20 mouse cellular contexts compared by ENCODE assay signal in the genomic region with DNA sequence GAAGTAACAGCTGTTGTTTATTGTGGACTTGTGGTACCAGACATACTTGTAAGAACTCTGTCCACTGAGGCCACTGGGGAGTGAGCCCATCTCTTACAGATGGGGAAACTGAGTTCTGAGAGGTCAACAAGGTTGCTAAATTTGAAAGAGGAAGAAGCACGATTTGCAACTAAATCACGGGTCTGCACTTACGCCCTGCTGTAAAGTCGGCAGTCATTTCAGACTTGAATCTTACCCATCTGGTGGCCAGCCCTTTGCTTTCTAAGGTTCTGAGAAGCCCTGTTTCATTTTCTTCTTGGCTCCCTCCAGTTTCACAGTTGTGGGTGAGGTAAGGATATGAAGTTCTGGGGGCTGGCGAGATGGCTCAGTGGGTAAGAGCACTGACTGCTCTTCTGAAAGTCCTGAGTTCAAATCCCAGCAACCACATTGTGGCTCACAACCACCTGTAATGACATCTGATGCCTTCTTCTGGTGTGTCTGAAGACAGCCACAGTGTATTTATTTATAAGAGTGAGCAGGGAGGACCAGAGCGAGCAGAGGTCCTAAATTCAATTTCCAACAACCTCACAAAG. TPM values are rescaled to one million over a fixed set of nuclear protein-coding genes. Genes with fewer than 3 reads are reported as not detected.
DNase-seq lines count a peak whose midpoint lies in the region; ATAC-seq and TF ChIP-seq lines count a peak whose summit lies in the region.
"Had no signal": no experiment of that assay in that cellular context is flagged by ENCODE, and none has a peak within 500 bp of the region (broad histone marks: within the 10 kb centered on the region; RNA-seq: fewer than 3 reads in every experiment).

No protein-coding gene starts in this region.

- no peaks in the 10 kb centered on the region for H3K27me3 ChIP-seq in CH12.LX (replicated peaks)
- H3K27me3 ChIP-seq in hindbrain, embryonic 12.5 days, result no peaks in the 10 kb centered on the region

- no peak for ATAC-seq in hindbrain, embryonic 12.5 days (ENCODE audit: low FRiP score)
- ATAC-seq: activated CD4-positive, CD25-positive, alpha-beta regulatory T cell, adult 4 months; CD4-positive, CD25-positive, alpha-beta regulatory T cell, adult 4 months; Patski had no signal

- no peak overlapping the region for H3K9ac ChIP-seq in CH12.LX (ENCODE audit: insufficient read depth, low read depth)
- H3K9ac ChIP-seq in hindbrain, embryonic 12.5 days, result no peak overlapping the region

- no peak overlapping the region for H3K27ac ChIP-seq in CH12.LX (ENCODE audit: insufficient read depth, low read depth)
- H3K27ac ChIP-seq in hindbrain, embryonic 12.5 days, result no peak overlapping the region

- no peaks in the 10 kb centered on the region for H3K9me3 ChIP-seq in CH12.LX (replicated peaks; ENCODE audit: low read length)
- no peaks in the 10 kb centered on the region for H3K9me3 ChIP-seq in hindbrain, embryonic 12.5 days (replicated peaks)
- H3K9me3 ChIP-seq: G1E had no signal

- peak; percentile 48; the same call in 1 of the 2 replicates for TF ChIP-seq EP300 in CH12.LX (IDR thresholded peaks at IDR 0.05; ENCODE audit: low read length)

- TF ChIP-seq CTCF in CH12.LX (conservative IDR thresholded peaks at IDR 0.05 in 1 of 2, IDR thresholded peaks at IDR 0.05 in 1 of 2; ENCODE audit: low read depth in 2 of 2, low read length in 2 of 2), result no peak

- in situ Hi-C loops in CH12.LX (cut with MboI; ENCODE audit: low pct_ligation_motif_present, low pct_unique_long_range_greater_than_20kb, low sequenced_read_pairs), result no loop called here

- no peaks in the 10 kb centered on the region for H3K36me3 ChIP-seq in CH12.LX (replicated peaks in 1 of 2; ENCODE audit: control insufficient read depth in 1 of 2, insufficient read depth in 1 of 2, low read length in 1 of 2)
- H3K36me3 ChIP-seq in hindbrain, embryonic 12.5 days, result no peaks in the 10 kb centered on the region
- H3K36me3 ChIP-seq: G1E had no signal

- no peak for TF ChIP-seq POLR2A in CH12.LX (IDR thresholded peaks at IDR 0.05; ENCODE audit: low read depth, low read length)

- H3K4me2 ChIP-seq in CH12.LX (ENCODE audit: insufficient read depth, low read depth, poor library complexity, severe bottlenecking), result no peak overlapping the region
- H3K4me2 ChIP-seq in hindbrain, embryonic 12.5 days (replicated peaks), result no peak overlapping the region

- WGBS in hindbrain, embryonic 12.5 days, result 91% methylated on average over 6 of the region's 6 CpGs

- H3K79me2 ChIP-seq in CH12.LX (replicated peaks; ENCODE audit: control insufficient read depth, extremely low read depth, insufficient read depth, poor library complexity, severe bottlenecking), result no peaks in the 10 kb centered on the region

- TF ChIP-seq RAD21 in CH12.LX (IDR thresholded peaks at IDR 0.05; ENCODE audit: low read depth, low read length), result no peak

- dilution Hi-C loops in CH12.LX (cut with MboI; ENCODE audit: extremely low pct_ligation_motif_present, extremely low pct_unique_long_range_greater_than_20kb, low sequenced_read_pairs), result no loop called here

- DNase-seq in A20 (ENCODE audit: low read depth, low spot score) (peak; percentile 50), CH12.LX (ENCODE audit: extremely low read depth) (no peak)
- DNase-seq in embryo, embryonic 10.5 days (ENCODE audit: low spot score), result no peak
- DNase-seq: adrenal gland, adult 2 months; adrenal gland, adult 8-10 months; adrenal gland, postnatal 10 days; adrenal gland, postnatal 14 days; adrenal gland, postnatal 25 days; adrenal gland, postnatal 36 days; B cell, adult 2 months; cerebellum, adult 11 months; cerebellum, adult 11-12 months; cerebellum, adult 18-20 months; cerebellum, adult 2 months; cerebellum, adult 8-10 months had no signal

- H3K4me1 ChIP-seq in CH12.LX (ENCODE audit: control insufficient read depth in 1 of 2, insufficient read depth in 2 of 2), result peaks cover 8 to 43% of the 10 kb centered on the region in 2 experiments
- no peaks in the 10 kb centered on the region for H3K4me1 ChIP-seq in hindbrain, embryonic 12.5 days

- no peak overlapping the region for H3K4me3 ChIP-seq in CH12.LX (replicated peaks in 1 of 3; ENCODE audit: low read depth in 2 of 3, low read length in 2 of 3, poor library complexity in 1 of 3)
- H3K4me3 ChIP-seq in hindbrain, embryonic 12.5 days, result no peak overlapping the region

TF ChIP-seq in CH12.LX, 34 proteins besides CTCF, POLR2A, EP300 and RAD21:
- peak; percentile 10; the same call in 1 of the 2 replicates for TF ChIP-seq ETS1 (conservative IDR thresholded peaks at IDR 0.05; ENCODE audit: low read depth, low read length)
- TF ChIP-seq POLR2AphosphoS2 (IDR thresholded peaks at IDR 0.05; ENCODE audit: low read depth, low read length), result no peak
- no peak for TF ChIP-seq CHD1 (IDR thresholded peaks at IDR 0.05; ENCODE audit: low read depth, low read length)
- TF ChIP-seq HCFC1 (IDR thresholded peaks at IDR 0.05; ENCODE audit: low read depth, low read length), result no peak
- TF ChIP-seq SMC3 (IDR thresholded peaks at IDR 0.05; ENCODE audit: low read depth, low read length), result no peak; the same call in 1 of the 2 replicates
- TF ChIP-seq USF2 (conservative IDR thresholded peaks at IDR 0.05; ENCODE audit: low read depth, low read length), result no peak
- peak; percentile 97 for TF ChIP-seq TBP (conservative IDR thresholded peaks at IDR 0.05; ENCODE audit: low read depth, low read length)
- TF ChIP-seq NELFE (IDR thresholded peaks at IDR 0.05; ENCODE audit: low read depth, low read length), result no peak
- no peak for TF ChIP-seq CHD2 (IDR thresholded peaks at IDR 0.05; ENCODE audit: low read length)
- TF ChIP-seq TCF12 (IDR thresholded peaks at IDR 0.05; ENCODE audit: low read depth, low read length), result 0 out of 2 replicates have a peak, but pooled peaks have one; percentile 20
- TF ChIP-seq MAFK (IDR thresholded peaks at IDR 0.05; ENCODE audit: insufficient replicate concordance, low read length), result peak; percentile 54; the same call in 1 of the 2 replicates
- TF ChIP-seq JUN (IDR thresholded peaks at IDR 0.05; ENCODE audit: insufficient read depth, low read depth, low read length), result no peak
- TF ChIP-seq RCOR1 (conservative IDR thresholded peaks at IDR 0.05; ENCODE audit: low read depth, low read length), result no peak
- no peak; the same call in 1 of the 2 replicates for TF ChIP-seq MXI1 (IDR thresholded peaks at IDR 0.05; ENCODE audit: low read depth, low read length)
- TF ChIP-seq SIN3A (IDR thresholded peaks at IDR 0.05; ENCODE audit: low read length), result no peak
- no peak for TF ChIP-seq ZNF384 (IDR thresholded peaks at IDR 0.05; ENCODE audit: low read depth, low read length)
- no peak for TF ChIP-seq ZKSCAN1 (IDR thresholded peaks at IDR 0.05; ENCODE audit: borderline replicate concordance, low read depth, low read length)
- TF ChIP-seq IRF4 (IDR thresholded peaks at IDR 0.05; ENCODE audit: low read depth, low read length), result peak; percentile 65; the same call in 1 of the 2 replicates
- TF ChIP-seq JUND (conservative IDR thresholded peaks at IDR 0.05; ENCODE audit: low read depth, low read length), result no peak
- no peak for TF ChIP-seq E2F4 (IDR thresholded peaks at IDR 0.05; ENCODE audit: insufficient replicate concordance, low read depth, low read length)
- no peak for TF ChIP-seq KAT2A (IDR thresholded peaks at IDR 0.05; ENCODE audit: insufficient replicate concordance, low read length)
- no peak for TF ChIP-seq ZC3H11A (IDR thresholded peaks at IDR 0.05; ENCODE audit: low read depth, low read length)
- no peak for TF ChIP-seq UBTF (IDR thresholded peaks at IDR 0.05; ENCODE audit: low read depth, low read length)
- TF ChIP-seq PAX5 (IDR thresholded peaks at IDR 0.05; ENCODE audit: low read length), result no peak
- peak; percentile 73 for TF ChIP-seq ELF1 (IDR thresholded peaks at IDR 0.05; ENCODE audit: low read depth, low read length)
- TF ChIP-seq NRF1 (IDR thresholded peaks at IDR 0.05; ENCODE audit: low read depth, low read length), result no peak
- 0 out of 2 replicates have a peak, but pooled peaks have one; percentile 17 for TF ChIP-seq MYC (IDR thresholded peaks at IDR 0.05; ENCODE audit: low read depth, low read length)
- no peak for TF ChIP-seq ZMIZ1 (IDR thresholded peaks at IDR 0.05; ENCODE audit: low read depth, low read length)
- TF ChIP-seq USF1 (IDR thresholded peaks at IDR 0.05; ENCODE audit: low read depth, low read length), result no peak
- TF ChIP-seq MAZ (IDR thresholded peaks at IDR 0.05; ENCODE audit: low read depth, low read length), result no peak
- TF ChIP-seq MEF2A (IDR thresholded peaks at IDR 0.05; ENCODE audit: borderline replicate concordance, low read depth, low read length), result no peak
- no peak for TF ChIP-seq MAX (IDR thresholded peaks at IDR 0.05; ENCODE audit: low read length)
- peak; percentile 69 for TF ChIP-seq BHLHE40 (IDR thresholded peaks at IDR 0.05; ENCODE audit: low read depth, low read length)
- TF ChIP-seq GABPA (IDR thresholded peaks at IDR 0.05; ENCODE audit: insufficient replicate concordance, low read depth, low read length), result no peak

RNA-seq across cellular contexts. Expression of a gene that starts 37.1 kb away (rescaled TPM):
- total RNA-seq in CH12.LX (2012; rRNA removed), result 11.6 and 18.5 TPM in 2 replicates
- 4.9 and 5.5 TPM in 2 replicates for total RNA-seq in CH12.LX (2014; rRNA removed)
- polyA plus RNA-seq in CH12.LX (2012; ENCODE audit: insufficient read length, low read depth), result 14.6 and 19.5 TPM in 2 replicates
- polyA plus RNA-seq in hindbrain, embryonic 12.5 days (2016; fragmentation: Nextera tagmentation; extraction: Ambion mirVana), result 40.8 and 43.8 TPM in 2 replicates

RNA-seq across cellular contexts. Expression of a gene that starts 41.6 kb away (rescaled TPM):
- 6.0 and 7.1 TPM in 2 replicates for total RNA-seq in CH12.LX (2012; rRNA removed)
- 7.0 and 8.8 TPM in 2 replicates for total RNA-seq in CH12.LX (2014; rRNA removed)
- polyA plus RNA-seq in CH12.LX (2012; ENCODE audit: insufficient read length, low read depth), result 7.8 and 9.1 TPM in 2 replicates
- 8.9 and 10.0 TPM in 2 replicates for polyA plus RNA-seq in hindbrain, embryonic 12.5 days (2016; fragmentation: Nextera tagmentation; extraction: Ambion mirVana)

RNA-seq across cellular contexts. Expression of a gene that starts 54.7 kb away (rescaled TPM):
- total RNA-seq in CH12.LX (2012; rRNA removed) (11.2 and 12.5 TPM in 2 replicates), CH12.LX (2014; rRNA removed) (8.2 and 9.2 TPM in 2 replicates)
- polyA plus RNA-seq in CH12.LX (2012; ENCODE audit: insufficient read length, low read depth), result 15.3 and 18.7 TPM in 2 replicates
- 6.4 and 6.8 TPM in 2 replicates for polyA plus RNA-seq in hindbrain, embryonic 12.5 days (2016; fragmentation: Nextera tagmentation; extraction: Ambion mirVana)
